Mouse (Mus musculus): ENCODE data around the gene Umod.
A peak's percentile ranks its signal among the peaks of the same experiment; 100 is the strongest.

- TF ChIP-seq CTCF (IDR thresholded peaks at IDR 0.05; ENCODE audit: insufficient read depth, low read depth, low read length) (peak; percentile 38; the same call in 1 of the 2 replicates), POLR2A (IDR thresholded peaks at IDR 0.05; ENCODE audit: insufficient read depth, low read depth, low read length) (no peak)
Measured at GRCm38 (mm10) chr7:119513056-119513455, 34.0 kb upstream of the Umod start.

Measured in olfactory bulb, adult 2 months (tissue).